Mouse (Mus musculus) limb, embryonic 13.5 days (tissue): ENCODE data around the gene Cpn1. TPM values are rescaled to one million over a fixed set of nuclear protein-coding genes. Genes with fewer than 3 reads are reported as not detected.
"Not testable (repeated sequence)": the region's sequence is repeated elsewhere in the genome, so short reads cannot be mapped to it uniquely, and the experiment has no call there.

ENCODE experiments used
- ATAC-seq: fragments of 200-750 bp; cut with Nextera tagmentation; 2 replicates; pipeline ENCODE4 v1.8.0; 2017; ENCODE audit warnings: low read depth, moderate number of reproducible peaks, moderate TSS enrichment; ENCODE audit not compliant: low FRiP score
- H3K27ac ChIP-seq: fragments of 300-500 bp; sonication (generic); 2 replicates; pipeline ENCODE4 v1.5.1; 2015; ENCODE audit warnings: inconsistent platforms, mild to moderate bottlenecking, moderate library complexity
- H3K27me3 ChIP-seq: fragments of 300-500 bp; sonication (generic); 2 replicates; pipeline ENCODE4 v1.6.1; 2015; ENCODE audit warnings: mild to moderate bottlenecking, inconsistent platforms
- H3K36me3 ChIP-seq: fragments of 300-500 bp; sonication (generic); 2 replicates; pipeline ENCODE4 v1.6.1; 2015; ENCODE audit warnings: inconsistent platforms, mild to moderate bottlenecking, moderate library complexity
- H3K4me1 ChIP-seq: fragments of 300-500 bp; sonication (generic); 2 replicates; pipeline ENCODE4 v1.6.1; 2015; ENCODE audit warnings: inconsistent platforms
- H3K4me2 ChIP-seq: fragments of 300-500 bp; sonication (generic); replicated peaks from 2 replicates; pipeline ENCODE4 v1.6.1; 2015; ENCODE audit warnings: inconsistent platforms, mild to moderate bottlenecking, moderate library complexity
- H3K4me3 ChIP-seq: fragments of 300-500 bp; sonication (generic); 2 replicates; pipeline ENCODE4 v1.5.1; 2015; ENCODE audit warnings: moderate library complexity, mild to moderate bottlenecking, inconsistent platforms
- H3K9ac ChIP-seq: fragments of 300-500 bp; sonication (generic); 2 replicates; pipeline ENCODE4 v1.6.1; 2015; ENCODE audit warnings: mild to moderate bottlenecking, inconsistent platforms
- H3K9me3 ChIP-seq: fragments of 300-500 bp; sonication (generic); 2 replicates; pipeline ENCODE4 v1.6.1; 2016; ENCODE audit warnings: inconsistent platforms
- WGBS: fragments of 180-500 bp; shearing (Covaris S2); methylation state at CpG from one replicate; pipeline ENCODE4 v1.1.7; 2015; 5-methylcytosine and 5-hydroxymethylcytosine counted together
- polyA plus RNA-seq: library from polyadenylated mRNA; unstranded; fragments of >200 nt; fragmentation: Nextera tagmentation; extraction: Ambion mirVana; gene quantifications from 2 replicates; pipeline ENCODE4 v1.2.1, GENCODE M21; 2015

Cpn1 gene
- polyA plus RNA-seq, 1 experiment from 2014 or later: 0.15 TPM

GRCm38 (mm10) chr19:43955266-43955665, 31.1 kb downstream of the Cpn1 start:
- H3K9me3 ChIP-seq: no peaks in the 10 kb centered on the region
- no peak overlapping the region for H3K4me2 ChIP-seq
- WGBS: 73% methylated on average over 5 of the region's 5 CpGs
- no peak overlapping the region for H3K27ac ChIP-seq
- ATAC-seq: no peak
- H3K4me3 ChIP-seq: no peak overlapping the region
- H3K27me3 ChIP-seq: no peaks in the 10 kb centered on the region
- peaks cover 14% of the 10 kb centered on the region for H3K4me1 ChIP-seq
- no peaks in the 10 kb centered on the region for H3K36me3 ChIP-seq
- no peak overlapping the region for H3K9ac ChIP-seq

- WGBS: 79% methylated on average over 4 of the region's 4 CpGs
- no peaks in the 10 kb centered on the region for H3K36me3 ChIP-seq
- H3K4me3 ChIP-seq: no peak overlapping the region
- no peak overlapping the region for H3K4me2 ChIP-seq
- H3K27ac ChIP-seq: no peak overlapping the region
- peaks cover 18% of the 10 kb centered on the region for H3K4me1 ChIP-seq
- H3K9me3 ChIP-seq: no peaks in the 10 kb centered on the region
- ATAC-seq: no peak
- H3K9ac ChIP-seq: no peak overlapping the region
- H3K27me3 ChIP-seq: no peaks in the 10 kb centered on the region
These were observed 31.5 kb downstream of the Cpn1 start for GRCm38 (mm10) chr19:43954864-43955263.

- WGBS: 84% methylated on average over 8 of the region's 8 CpGs
- not testable (repeated sequence) for ATAC-seq
These were observed 33.4 kb downstream of the Cpn1 start for GRCm38 (mm10) chr19:43952936-43953335.

GRCm38 (mm10) chr19:43949111-43949810, 37.1 kb downstream of the Cpn1 start:
- WGBS: 2% methylated on average over 12 of the region's 12 CpGs
- H3K4me3 ChIP-seq: peak overlapping the region; percentile 5
- H3K9ac ChIP-seq: no peak overlapping the region
- peaks cover 25% of the 10 kb centered on the region for H3K4me1 ChIP-seq
- H3K27ac ChIP-seq: peak overlapping the region; percentile 80
- no peaks in the 10 kb centered on the region for H3K27me3 ChIP-seq
- H3K9me3 ChIP-seq: no peaks in the 10 kb centered on the region
- no peaks in the 10 kb centered on the region for H3K36me3 ChIP-seq
- H3K4me2 ChIP-seq: peak overlapping the region; percentile 53
- ATAC-seq: peak; percentile 92

More at GRCm38 (mm10) chr19:43952936-43953335, 33.4 kb downstream of the Cpn1 start:
- H3K36me3 ChIP-seq, H3K9ac ChIP-seq, H3K4me3 ChIP-seq, H3K27ac ChIP-seq, H3K27me3 ChIP-seq, H3K9me3 ChIP-seq, H3K4me2 ChIP-seq: not testable (repeated sequence)
- peaks cover 31% of the 10 kb centered on the region for H3K4me1 ChIP-seq

DNA sequence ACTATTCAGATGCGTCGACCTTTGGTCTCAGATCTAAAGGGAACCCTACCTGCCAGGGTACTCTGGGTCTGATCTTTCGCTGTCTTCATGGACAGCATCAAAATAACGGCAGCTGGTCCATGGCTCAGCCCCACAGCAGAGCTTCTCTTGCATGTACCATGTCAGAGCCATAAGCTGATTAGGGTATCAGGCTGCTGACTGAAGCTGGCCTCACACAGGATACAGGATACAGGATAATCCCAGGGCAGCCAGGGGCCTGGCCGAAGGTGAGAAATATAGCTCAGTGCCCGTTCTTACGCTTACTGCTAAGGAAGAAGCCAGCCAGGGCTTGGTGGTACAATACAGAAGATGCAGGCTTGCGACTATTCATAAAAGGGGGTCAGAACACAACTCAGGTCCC, 41.8 kb downstream of the Cpn1 start:
- Histone ChIP-seq H3K27ac (no peak overlapping the region), H3K4me1 (peaks cover 15% of the 10 kb centered on the region), H3K36me3 (no peaks in the 10 kb centered on the region), H3K4me2 (no peak overlapping the region), H3K4me3 (no peak overlapping the region), H3K27me3 (no peaks in the 10 kb centered on the region), H3K9ac (no peak overlapping the region), H3K9me3 (no peaks in the 10 kb centered on the region)
- no peak for ATAC-seq
- WGBS: 84% methylated on average over 8 of the region's 8 CpGs

DNA sequence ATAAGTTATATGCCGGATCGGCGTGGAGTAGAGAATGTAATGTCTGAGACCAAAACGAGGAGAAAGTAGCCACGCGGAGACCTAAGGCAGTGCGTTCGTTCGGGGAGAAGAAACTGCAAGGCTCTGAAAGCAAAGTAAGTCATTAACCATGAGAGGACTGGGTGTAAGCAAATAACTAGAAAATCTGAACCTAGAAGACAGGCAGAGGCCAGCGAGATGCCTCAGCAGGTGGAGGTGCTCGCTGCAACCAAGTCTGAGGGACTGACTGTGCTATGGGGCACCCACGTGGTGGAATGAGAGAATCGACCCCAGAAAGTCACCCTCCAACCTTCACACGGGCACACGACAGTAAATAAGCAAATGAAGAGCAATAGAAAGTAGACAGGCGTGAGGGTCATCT, 43.3 kb downstream of the Cpn1 start:
- peaks cover 16% of the 10 kb centered on the region for H3K4me1 ChIP-seq
- H3K9me3 ChIP-seq: no peaks in the 10 kb centered on the region
- ATAC-seq: no peak
- no peak overlapping the region for H3K27ac ChIP-seq
- H3K4me3 ChIP-seq: no peak overlapping the region
- H3K27me3 ChIP-seq: no peaks in the 10 kb centered on the region
- no peak overlapping the region for H3K4me2 ChIP-seq
- H3K36me3 ChIP-seq: no peaks in the 10 kb centered on the region
- 79% methylated on average over 16 of the region's 16 CpGs for WGBS
- no peak overlapping the region for H3K9ac ChIP-seq

DNA sequence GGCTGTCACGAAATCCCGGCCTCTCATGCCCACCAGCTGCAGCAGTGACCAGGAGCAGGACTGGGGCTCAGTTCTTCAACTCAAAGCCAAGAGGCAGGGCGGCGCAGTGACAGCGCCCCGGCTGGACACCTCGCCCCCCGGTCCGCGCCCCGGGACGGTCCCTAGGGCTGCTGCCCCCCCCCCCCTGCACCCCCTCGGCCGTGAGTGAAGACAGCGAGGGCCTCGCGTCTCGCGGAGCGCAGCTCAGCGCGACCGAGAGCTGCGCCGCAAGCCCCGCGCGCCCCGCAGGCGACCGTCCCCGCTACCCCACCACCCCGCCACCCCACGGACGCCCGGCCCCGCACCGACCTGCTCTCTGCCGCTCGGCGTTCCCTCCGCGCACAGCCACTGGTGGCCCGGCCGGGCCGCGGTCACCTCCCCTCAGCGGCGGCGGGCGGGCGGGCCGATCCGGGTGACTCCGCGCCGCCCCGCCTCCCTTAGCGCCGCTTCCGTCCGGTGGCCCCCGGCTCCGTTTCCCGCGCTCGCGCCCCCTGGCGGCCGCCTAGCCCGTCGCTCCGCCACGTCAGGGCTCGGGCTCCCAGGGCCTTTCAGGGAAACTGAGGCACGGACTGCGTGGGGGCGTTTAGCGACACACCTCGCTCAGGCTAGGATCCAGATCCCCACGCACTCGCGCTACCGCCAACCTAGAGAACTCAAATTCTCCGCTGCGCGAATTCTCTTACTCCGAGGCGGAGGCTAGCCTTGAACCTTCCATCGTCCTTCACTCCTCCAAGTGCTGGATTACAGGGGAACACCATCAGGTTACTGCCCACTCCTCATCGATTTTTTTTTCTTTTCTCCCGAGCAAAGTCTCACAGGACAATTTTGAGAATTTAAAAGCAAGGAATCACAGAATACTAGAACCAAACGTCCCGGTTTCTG, 46.3 kb downstream of the Cpn1 start, which contains the start of gene Dnmbp:
TSS of gene Dnmbp (minus strand) at position 423 of the 921 bp plus-strand sequence.
- Histone ChIP-seq H3K4me3 (peak within 1 kb of the TSS; percentile 76), H3K4me2 (peak within 1 kb of the TSS; percentile 78), H3K36me3 (no peaks in the 10 kb centered on the region), H3K27me3 (no peaks in the 10 kb centered on the region), H3K9me3 (no peaks in the 10 kb centered on the region), H3K9ac (peak within 1 kb of the TSS; percentile 84), H3K4me1 (peaks cover 18% of the 10 kb centered on the region), H3K27ac (peak within 1 kb of the TSS; percentile 52; the same call in 1 of the 2 replicates)
- 5% methylated on average over 61 of the region's 94 CpGs for WGBS
- ATAC-seq: peak; percentile 89

GRCm38 (mm10) chr19:43939171-43939768, 47.1 kb downstream of the Cpn1 start:
- H3K4me2 ChIP-seq: peak overlapping the region; percentile 78

GRCm38 (mm10) chr19:43938355-43938754, 48.0 kb downstream of the Cpn1 start:
- WGBS: 37% methylated on average over 11 of the region's 11 CpGs
- no peak for ATAC-seq
- H3K4me2 ChIP-seq: peak overlapping the region; percentile 78
- peak overlapping the region; percentile 40; the same call in 1 of the 2 replicates for H3K9ac ChIP-seq
- no peaks in the 10 kb centered on the region for H3K27me3 ChIP-seq
- H3K36me3 ChIP-seq: no peaks in the 10 kb centered on the region
- no peaks in the 10 kb centered on the region for H3K9me3 ChIP-seq
- peaks cover 18% of the 10 kb centered on the region for H3K4me1 ChIP-seq
- H3K4me3 ChIP-seq: peak overlapping the region; percentile 76
- H3K27ac ChIP-seq: no peak overlapping the region

More at GRCm38 (mm10) chr19:43939171-43939768, 47.1 kb downstream of the Cpn1 start:
- Histone ChIP-seq H3K9me3 (no peaks in the 10 kb centered on the region), H3K9ac (peak overlapping the region; percentile 84), H3K27ac (peak overlapping the region; percentile 52; the same call in 1 of the 2 replicates), H3K4me3 (peak overlapping the region; percentile 76), H3K27me3 (no peaks in the 10 kb centered on the region), H3K4me1 (peaks cover 18% of the 10 kb centered on the region), H3K36me3 (no peaks in the 10 kb centered on the region)
- WGBS: 17% methylated on average over 16 of the region's 16 CpGs
- ATAC-seq: no peak

GRCm38 (mm10) chr19:43930926-43931325, 55.4 kb downstream of the Cpn1 start:
- no peaks in the 10 kb centered on the region for H3K27me3 ChIP-seq
- no peak for ATAC-seq
- H3K36me3 ChIP-seq: no peaks in the 10 kb centered on the region
- no peak overlapping the region for H3K4me2 ChIP-seq
- no peak overlapping the region for H3K27ac ChIP-seq
- no peak overlapping the region for H3K4me3 ChIP-seq
- H3K9ac ChIP-seq: no peak overlapping the region
- H3K4me1 ChIP-seq: peaks cover 32% of the 10 kb centered on the region
- WGBS: 86% methylated on average over 6 of the region's 6 CpGs
- no peaks in the 10 kb centered on the region for H3K9me3 ChIP-seq

GRCm38 (mm10) chr19:43930366-43930765, 56.0 kb downstream of the Cpn1 start:
- 16% methylated on average over 7 of the region's 7 CpGs for WGBS
- H3K4me3 ChIP-seq: no peak overlapping the region
- no peak for ATAC-seq
- H3K27me3 ChIP-seq: no peaks in the 10 kb centered on the region
- peaks cover 32% of the 10 kb centered on the region for H3K4me1 ChIP-seq
- H3K9ac ChIP-seq: no peak overlapping the region
- no peak overlapping the region for H3K4me2 ChIP-seq
- H3K9me3 ChIP-seq: no peaks in the 10 kb centered on the region
- H3K27ac ChIP-seq: no peak overlapping the region
- H3K36me3 ChIP-seq: no peaks in the 10 kb centered on the region

GRCm38 (mm10) chr19:43929869-43930268, 56.5 kb downstream of the Cpn1 start:
- Histone ChIP-seq H3K4me3 (no peak overlapping the region), H3K36me3 (no peaks in the 10 kb centered on the region), H3K9ac (no peak overlapping the region), H3K4me1 (peaks cover 32% of the 10 kb centered on the region), H3K9me3 (no peaks in the 10 kb centered on the region), H3K4me2 (no peak overlapping the region), H3K27me3 (no peaks in the 10 kb centered on the region), H3K27ac (no peak overlapping the region)
- 52% methylated on average over 11 of the region's 11 CpGs for WGBS
- no peak for ATAC-seq
